Mouse (Mus musculus) testis, postnatal 14 days (tissue): ENCODE results near the gene Myo1b.
"Not testable (repeated sequence)": the region's sequence is repeated elsewhere in the genome, so short reads cannot be mapped to it uniquely, and the experiment has no call there.

Experiments used
- DNase-seq: peaks from one replicate; pipeline ENCODE4 v3.0.0; 2021; ENCODE audit warnings: low spot score

The Myo1b gene

GRCm38 (mm10) chr1:51895961-51896360, 19.9 kb downstream of the Myo1b start:
- DNase-seq, result no peak

GRCm38 (mm10) chr1:51894721-51895120, 21.1 kb downstream of the Myo1b start:
- DNase-seq, result no peak

- DNase-seq, result no peak
Measured at GRCm38 (mm10) chr1:51893521-51894355, 22.1 kb downstream of the Myo1b start.

- no peak for DNase-seq
Measured at GRCm38 (mm10) chr1:51892005-51892404, 23.9 kb downstream of the Myo1b start.

GRCm38 (mm10) chr1:51888046-51888813, 27.6 kb downstream of the Myo1b start:
- no peak for DNase-seq

GRCm38 (mm10) chr1:51885356-51885983, 30.4 kb downstream of the Myo1b start:
- DNase-seq, result no peak

GRCm38 (mm10) chr1:51883211-51883610, 32.7 kb downstream of the Myo1b start:
- DNase-seq, result no peak

- DNase-seq, result no peak
Measured at GRCm38 (mm10) chr1:51882752-51883151, 33.1 kb downstream of the Myo1b start.

GRCm38 (mm10) chr1:51879927-51880814, 35.7 kb downstream of the Myo1b start:
- no peak for DNase-seq

GRCm38 (mm10) chr1:51879333-51879770, 36.5 kb downstream of the Myo1b start:
- no peak for DNase-seq

- peak; percentile 31 for DNase-seq
Measured at GRCm38 (mm10) chr1:51875462-51876225, 40.2 kb downstream of the Myo1b start.

GRCm38 (mm10) chr1:51872493-51873261, 43.2 kb downstream of the Myo1b start:
- no peak for DNase-seq

GRCm38 (mm10) chr1:51871234-51871633, 44.6 kb downstream of the Myo1b start:
- DNase-seq, result not testable (repeated sequence)

- DNase-seq, result no peak
Measured at GRCm38 (mm10) chr1:51862828-51863421, 52.9 kb downstream of the Myo1b start.

GRCm38 (mm10) chr1:51860837-51861236, 55.0 kb downstream of the Myo1b start:
- no peak for DNase-seq

GRCm38 (mm10) chr1:51856946-51857345, 58.9 kb downstream of the Myo1b start:
- DNase-seq, result no peak

GRCm38 (mm10) chr1:51856245-51856915, 59.5 kb downstream of the Myo1b start:
- no peak for DNase-seq

GRCm38 (mm10) chr1:51855541-51856244, 60.2 kb downstream of the Myo1b start:
- DNase-seq, result no peak
